Mouse (Mus musculus) adrenal gland, adult 10 weeks (tissue): ENCODE measurements around the gene Kmt5a. TPM values are rescaled to one million over a fixed set of nuclear protein-coding genes. Genes with fewer than 3 reads are reported as not detected.

ENCODE experiments used
- polyA plus RNA-seq: library from polyadenylated mRNA; stranded (reverse); fragments of 350-450 nt; fragmentation: Illumina TruSeq; extraction: RNeasy Lipid Tissue Mini Kit (QIAGEN cat#74804); gene quantifications from one replicate; pipeline ENCODE4 v1.2.3, GENCODE M21; 2014; ENCODE audit warnings: low read depth, low replicate concordance

Kmt5a gene
- polyA plus RNA-seq = 144 TPM

DNA sequence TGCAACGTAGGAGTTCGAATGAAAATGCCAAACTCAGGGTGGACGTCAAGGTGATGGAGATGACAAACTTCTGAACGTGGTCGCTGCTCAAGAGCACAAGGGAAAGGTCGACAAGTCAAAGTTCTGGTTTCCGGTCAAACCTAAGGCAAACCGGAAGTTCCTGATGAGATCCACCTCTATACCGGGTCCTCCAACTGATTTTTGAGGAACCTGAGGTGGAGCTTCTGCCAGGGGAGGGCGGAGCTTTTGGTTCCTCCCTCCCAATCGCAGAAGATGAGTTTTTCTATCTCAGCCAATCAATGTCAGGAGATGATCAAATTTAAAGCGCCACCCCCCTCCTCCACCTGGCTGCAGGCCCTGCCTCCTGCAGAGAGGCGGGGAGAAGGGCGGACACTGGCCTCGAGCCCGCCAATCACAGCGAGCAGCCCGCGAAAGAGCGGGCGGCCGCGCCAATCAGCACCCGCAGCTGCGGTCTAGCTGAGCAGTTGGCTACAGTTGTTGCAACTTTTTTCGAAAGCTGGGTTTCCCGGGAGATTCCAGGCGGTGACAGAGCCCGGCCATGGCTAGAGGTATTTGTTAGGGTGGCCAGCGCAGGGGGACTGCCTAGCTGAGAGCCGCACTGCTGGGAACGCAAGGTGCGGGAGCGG lies at the start of gene Kmt5a:
Kmt5a (plus strand) TSS at position 484 of the 647 bp plus-strand sequence.

DNA sequence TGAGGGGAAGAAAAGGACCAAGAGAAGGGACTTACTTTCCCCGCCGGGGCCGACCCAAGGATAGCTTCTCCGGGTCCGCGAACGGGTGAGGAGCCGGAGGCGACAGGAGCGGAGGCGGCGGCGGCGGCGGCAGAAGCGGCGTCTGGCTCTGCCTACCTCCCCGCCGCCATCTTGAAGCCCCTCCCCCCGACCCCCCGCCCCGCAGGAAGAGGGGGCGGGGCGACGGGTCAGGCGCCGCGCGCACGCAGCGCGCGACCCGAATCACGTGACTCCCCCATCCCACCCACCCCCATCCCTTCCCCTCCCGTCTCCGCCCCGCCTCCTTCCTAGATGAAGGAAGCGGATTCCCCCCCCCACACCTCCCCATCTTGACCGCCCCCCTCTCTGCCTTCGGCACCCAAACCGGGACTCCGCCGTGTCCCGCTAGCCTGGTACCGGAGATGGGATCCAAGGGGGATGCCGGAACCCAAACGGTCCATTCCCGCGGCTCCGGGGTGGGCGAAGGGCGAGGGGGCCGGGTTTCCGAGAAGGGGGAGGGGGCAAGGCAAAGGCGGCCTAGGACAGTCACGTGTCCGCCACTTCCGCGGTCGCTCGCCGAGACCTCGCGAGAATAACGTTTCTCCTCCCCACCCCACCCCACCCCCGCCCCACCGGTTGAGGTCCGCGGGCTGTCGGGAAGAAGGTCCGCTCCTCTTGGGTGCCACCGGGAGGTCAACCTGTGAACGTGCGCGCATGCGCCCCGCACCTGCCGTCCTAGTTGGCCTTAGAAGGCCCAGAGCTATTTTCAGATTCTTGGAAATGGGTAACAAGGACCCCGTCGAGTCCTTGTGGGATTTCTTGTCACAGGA lies 14.1 kb upstream of the Kmt5a start, which contains the start of gene Sbno1:
Sbno1 (minus strand) TSS at position 590 of the 848 bp plus-strand sequence.

DNA sequence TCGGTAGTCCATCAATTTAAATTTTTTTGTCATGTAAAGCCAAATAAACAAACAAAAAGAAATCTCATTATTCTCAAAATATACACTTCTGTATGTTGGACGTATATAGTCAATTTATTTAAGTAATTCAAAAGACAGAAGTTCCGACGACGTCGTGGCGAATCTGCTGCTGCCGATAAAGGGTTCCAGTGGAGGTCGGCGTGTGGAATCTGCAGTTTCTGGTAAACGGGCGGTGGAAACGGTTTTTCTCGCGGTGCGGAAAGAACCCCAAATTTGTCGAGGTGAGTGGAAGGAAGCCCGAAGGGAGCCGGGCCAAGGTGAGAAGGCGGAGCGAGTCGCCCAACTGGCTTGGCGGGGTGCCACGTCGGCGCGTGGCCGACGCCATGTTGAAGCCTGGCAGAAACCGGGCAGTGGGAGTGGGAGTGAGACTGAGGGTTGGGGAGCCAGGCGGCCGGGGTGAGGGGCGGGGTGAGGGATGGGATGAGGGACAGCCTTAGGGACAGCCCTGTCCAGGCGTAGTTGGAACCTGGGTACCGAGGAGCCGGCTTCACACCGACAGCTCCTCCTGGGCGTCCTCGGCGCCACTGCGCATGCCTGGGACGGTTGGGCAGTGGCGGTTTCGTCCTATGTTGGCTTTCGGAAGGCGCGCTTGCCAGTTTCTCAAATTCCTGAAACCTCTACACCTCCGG lies 43.4 kb downstream of the Kmt5a start, which contains the start of gene Snrnp35:
Snrnp35 (plus strand) TSS at position 169 of the 689 bp plus-strand sequence.

Other genes with a start within 250 kb of the Kmt5a start
- 8.6 TPM for gene Pitpnm2, start 190.2 kb upstream of the Kmt5a start, polyA plus RNA-seq
- 11.8 TPM for gene Mphosph9, start 112.0 kb upstream of the Kmt5a start, polyA plus RNA-seq
- 34.5 TPM for gene 2810006K23Rik, start 111.8 kb upstream of the Kmt5a start, polyA plus RNA-seq
- gene Cdk2ap1, start 76.8 kb upstream of the Kmt5a start, polyA plus RNA-seq = 227 TPM
- gene Sbno1, start 13.9 kb upstream of the Kmt5a start, polyA plus RNA-seq = 106 TPM
- 2.6 TPM for gene Rilpl2, start 38.4 kb downstream of the Kmt5a start, polyA plus RNA-seq
- gene Snrnp35, start 43.2 kb downstream of the Kmt5a start, polyA plus RNA-seq = 0.58 TPM
- gene Rilpl1, start 91.5 kb downstream of the Kmt5a start, polyA plus RNA-seq = 6.8 TPM
- gene Tmed2, start 100.8 kb downstream of the Kmt5a start, polyA plus RNA-seq = 1,447 TPM
- 11.3 TPM for gene Ddx55, start 112.9 kb downstream of the Kmt5a start, polyA plus RNA-seq
- 46.1 TPM for gene Eif2b1, start 139.2 kb downstream of the Kmt5a start, polyA plus RNA-seq
- gene Gtf2h3, start 139.2 kb downstream of the Kmt5a start, polyA plus RNA-seq = 6.8 TPM
- 54.8 TPM for gene Atp6v0a2, start 188.6 kb downstream of the Kmt5a start, polyA plus RNA-seq